Mouse (Mus musculus): ENCODE data around the gene Slc35a3. TPM values are rescaled to one million over a fixed set of nuclear protein-coding genes. Genes with fewer than 3 reads are reported as not detected.

Slc35a3 gene
- polyA plus RNA-seq, 1 experiment from 2014 or later = 7.9 TPM

DNA sequence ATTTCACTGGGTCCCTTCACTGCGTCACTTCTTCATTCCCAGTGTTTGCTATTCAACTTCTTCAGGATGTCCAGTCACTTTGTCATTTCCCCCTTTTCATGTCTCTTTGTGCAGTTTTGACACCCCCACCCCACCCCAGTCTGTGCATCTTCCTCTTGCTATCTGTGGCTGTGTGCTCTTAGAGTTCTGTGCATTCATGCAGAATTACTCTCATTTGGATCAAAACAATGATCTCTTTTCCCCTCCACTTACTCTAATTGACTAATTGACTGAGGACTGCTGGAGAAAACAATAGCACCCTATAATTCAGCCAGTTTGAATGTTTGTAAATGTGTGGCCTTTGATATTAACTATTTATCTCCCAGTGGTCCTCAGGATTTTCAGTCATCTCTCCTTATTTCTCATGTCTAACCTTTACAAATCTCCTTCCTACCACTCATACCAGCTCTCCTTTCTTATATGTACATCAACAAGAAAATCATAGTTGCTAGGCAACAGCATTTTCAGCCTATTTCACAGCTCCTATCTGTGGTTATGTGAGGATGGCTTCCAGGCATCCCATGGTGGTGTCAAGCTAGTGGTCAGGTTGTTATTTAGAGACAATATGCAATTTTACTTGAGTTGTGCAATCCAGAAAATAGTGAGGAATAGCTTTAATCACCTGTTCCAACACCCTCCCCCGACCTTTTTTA is 17.0 kb upstream of the Slc35a3 start:
- Histone ChIP-seq H3K27ac (replicated peaks; ENCODE audit: low read depth, low read length) (no peak overlapping the region), H3K27me3 (ENCODE audit: control insufficient read depth, insufficient read depth, low read length) (no peaks in the 10 kb centered on the region), H3K36me3 (ENCODE audit: control insufficient read depth, insufficient read depth, low read length) (no peaks in the 10 kb centered on the region), H3K4me3 (replicated peaks; ENCODE audit: low read depth, low read length) (no peak overlapping the region), H3K9me3 (ENCODE audit: control insufficient read depth, low read length) (no peaks in the 10 kb centered on the region), H3K4me1 (ENCODE audit: control insufficient read depth, insufficient read depth, low read length) (no peaks in the 10 kb centered on the region), H3K9ac (replicated peaks; ENCODE audit: low read length) (no peak overlapping the region), H3K4me2 (ENCODE audit: low read length) (no peak overlapping the region)
- WGBS = 81% methylated on average over 2 of the region's 2 CpGs
- no peak for ATAC-seq (ENCODE audit: low FRiP score, low TSS enrichment)
- peak; percentile 21 for DNase-seq

DNA sequence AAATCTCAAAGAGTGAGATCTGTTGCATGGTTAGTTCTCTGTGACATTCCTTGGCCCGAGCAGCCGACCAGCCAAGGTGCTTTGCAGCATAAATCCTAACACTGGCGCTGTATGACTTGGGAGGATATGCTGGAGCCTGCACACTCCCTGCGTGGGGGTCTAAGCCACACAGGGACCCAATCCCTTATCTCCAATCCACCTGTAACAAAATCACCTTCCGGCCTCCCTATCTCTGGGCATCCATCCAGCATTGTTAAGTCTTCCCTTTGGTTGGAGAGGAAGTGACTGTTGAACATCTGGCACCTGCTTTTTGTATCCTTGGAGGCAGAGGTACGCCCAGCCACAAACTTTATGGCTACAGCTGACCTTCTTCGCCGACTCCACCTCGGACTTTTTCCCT is 14.2 kb upstream of the Slc35a3 start:
- Histone ChIP-seq H3K4me3 (replicated peaks; ENCODE audit: low read depth, low read length) (no peak overlapping the region), H3K36me3 (ENCODE audit: control insufficient read depth, insufficient read depth, low read length) (no peaks in the 10 kb centered on the region), H3K4me1 (ENCODE audit: control insufficient read depth, insufficient read depth, low read length) (no peaks in the 10 kb centered on the region), H3K9ac (replicated peaks; ENCODE audit: low read length) (no peak overlapping the region), H3K9me3 (ENCODE audit: control insufficient read depth, low read length) (no peaks in the 10 kb centered on the region), H3K27ac (replicated peaks; ENCODE audit: low read depth, low read length) (no peak overlapping the region), H3K4me2 (ENCODE audit: low read length) (no peak overlapping the region), H3K27me3 (ENCODE audit: control insufficient read depth, insufficient read depth, low read length) (no peaks in the 10 kb centered on the region)
- WGBS = 78% methylated on average over 9 of the region's 9 CpGs
- ATAC-seq (ENCODE audit: low FRiP score, low TSS enrichment) = no peak
- DNase-seq = no peak

GRCm38 (mm10) chr3:116723496-116724481 is 11.2 kb upstream of the Slc35a3 start:
- H3K4me3 ChIP-seq (replicated peaks; ENCODE audit: low read depth, low read length) = no peak overlapping the region
- H3K4me2 ChIP-seq (ENCODE audit: low read length) = no peak overlapping the region
- 53% methylated on average over 10 of the region's 10 CpGs for WGBS
- no peaks in the 10 kb centered on the region for H3K9me3 ChIP-seq (ENCODE audit: control insufficient read depth, low read length)
- H3K4me1 ChIP-seq (ENCODE audit: control insufficient read depth, insufficient read depth, low read length) = no peaks in the 10 kb centered on the region
- H3K27me3 ChIP-seq (ENCODE audit: control insufficient read depth, insufficient read depth, low read length) = no peaks in the 10 kb centered on the region
- H3K27ac ChIP-seq (replicated peaks; ENCODE audit: low read depth, low read length) = no peak overlapping the region
- ATAC-seq (ENCODE audit: low FRiP score, low TSS enrichment) (no peak), DNase-seq (no peak)
- H3K36me3 ChIP-seq (ENCODE audit: control insufficient read depth, insufficient read depth, low read length) = no peaks in the 10 kb centered on the region
- H3K9ac ChIP-seq (replicated peaks; ENCODE audit: low read length) = no peak overlapping the region

- Histone ChIP-seq H3K27ac (replicated peaks; ENCODE audit: low read depth, low read length) (no peak overlapping the region), H3K4me1 (ENCODE audit: control insufficient read depth, insufficient read depth, low read length) (no peaks in the 10 kb centered on the region), H3K9me3 (ENCODE audit: control insufficient read depth, low read length) (no peaks in the 10 kb centered on the region), H3K9ac (replicated peaks; ENCODE audit: low read length) (no peak overlapping the region), H3K4me3 (replicated peaks; ENCODE audit: low read depth, low read length) (no peak overlapping the region), H3K36me3 (ENCODE audit: control insufficient read depth, insufficient read depth, low read length) (no peaks in the 10 kb centered on the region), H3K27me3 (ENCODE audit: control insufficient read depth, insufficient read depth, low read length) (no peaks in the 10 kb centered on the region), H3K4me2 (ENCODE audit: low read length) (no peak overlapping the region)
- no peak for ATAC-seq (ENCODE audit: low FRiP score, low TSS enrichment)
- no peak for DNase-seq
- 80% methylated on average over 4 of the region's 4 CpGs for WGBS
Observed at GRCm38 (mm10) chr3:116722980-116723379, 10.3 kb upstream of the Slc35a3 start.

- Histone ChIP-seq H3K36me3 (ENCODE audit: control insufficient read depth, insufficient read depth, low read length) (no peaks in the 10 kb centered on the region), H3K9ac (replicated peaks; ENCODE audit: low read length) (no peak overlapping the region), H3K4me1 (ENCODE audit: control insufficient read depth, insufficient read depth, low read length) (no peaks in the 10 kb centered on the region), H3K27ac (replicated peaks; ENCODE audit: low read depth, low read length) (no peak overlapping the region), H3K4me3 (replicated peaks; ENCODE audit: low read depth, low read length) (no peak overlapping the region), H3K27me3 (ENCODE audit: control insufficient read depth, insufficient read depth, low read length) (no peaks in the 10 kb centered on the region), H3K9me3 (ENCODE audit: control insufficient read depth, low read length) (no peaks in the 10 kb centered on the region), H3K4me2 (ENCODE audit: low read length) (no peak overlapping the region)
- DNase-seq (no peak), ATAC-seq (ENCODE audit: low FRiP score, low TSS enrichment) (no peak)
- WGBS = 72% methylated on average over 3 of the region's 3 CpGs
Observed at GRCm38 (mm10) chr3:116718951-116719350, 6.3 kb upstream of the Slc35a3 start.

GRCm38 (mm10) chr3:116713031-116713430 is 400 bp upstream of the Slc35a3 start:
- Histone ChIP-seq H3K9me3 (ENCODE audit: control insufficient read depth, low read length) (no peaks in the 10 kb centered on the region), H3K4me2 (ENCODE audit: low read length) (peak overlapping the region; percentile 81), H3K4me3 (replicated peaks; ENCODE audit: low read depth, low read length) (no peak overlapping the region), H3K36me3 (ENCODE audit: control insufficient read depth, insufficient read depth, low read length) (no peaks in the 10 kb centered on the region), H3K4me1 (ENCODE audit: control insufficient read depth, insufficient read depth, low read length) (peaks cover 8% of the 10 kb centered on the region; the same call in 1 of the 2 replicates), H3K27me3 (ENCODE audit: control insufficient read depth, insufficient read depth, low read length) (0 out of 2 replicates have a peak, but pooled peaks cover 4% of the 10 kb centered on the region), H3K9ac (replicated peaks; ENCODE audit: low read length) (peak overlapping the region; percentile 93; the same call in 1 of the 2 replicates), H3K27ac (replicated peaks; ENCODE audit: low read depth, low read length) (no peak overlapping the region)
- 41% methylated on average over 5 of the region's 5 CpGs for WGBS
- no peak for DNase-seq
- ATAC-seq (ENCODE audit: low FRiP score, low TSS enrichment) = no peak

DNA sequence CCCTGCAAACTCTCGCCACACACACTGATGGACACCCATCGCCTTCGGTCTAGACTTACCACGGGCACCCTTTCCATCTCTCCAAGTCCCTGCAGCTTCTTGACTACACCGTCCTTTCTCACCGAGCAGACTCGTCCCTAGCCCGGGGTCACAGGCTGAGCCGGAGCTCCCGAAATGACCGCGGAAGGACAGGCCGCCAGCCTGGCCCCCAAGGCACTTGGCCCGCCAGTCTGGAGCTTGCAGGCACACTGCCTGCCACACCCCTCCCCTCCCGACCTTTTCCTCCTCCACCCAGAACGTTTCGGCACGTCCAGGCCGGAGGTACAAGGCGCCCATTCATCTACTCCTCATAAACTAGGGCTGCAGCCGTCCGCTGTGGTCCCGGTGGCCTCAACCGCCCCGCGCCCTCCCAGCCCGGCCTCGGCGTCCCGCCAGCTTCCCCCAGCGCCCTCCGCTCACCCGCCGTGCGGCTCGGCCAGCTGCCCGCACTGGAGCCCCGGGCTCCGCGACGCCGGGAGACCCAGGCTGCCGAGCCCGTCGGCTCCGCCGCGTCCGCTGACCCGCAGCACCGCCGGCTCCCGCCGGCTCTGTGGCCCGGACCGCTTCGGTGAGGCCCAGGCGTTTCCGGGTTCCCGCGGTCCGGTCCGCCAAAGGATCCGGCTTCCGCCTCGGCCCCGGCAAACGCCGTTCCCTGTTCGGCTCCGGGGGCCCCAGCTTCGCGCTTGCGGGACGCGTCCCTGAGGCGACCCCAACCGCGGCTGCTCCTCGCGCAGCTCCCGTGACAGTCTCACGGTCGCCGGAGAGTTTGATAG is 801 bp downstream of the Slc35a3 start:
- Histone ChIP-seq H3K9ac (replicated peaks; ENCODE audit: low read length) (peak overlapping the region; percentile 93), H3K4me3 (replicated peaks; ENCODE audit: low read depth, low read length) (peak overlapping the region; percentile 88), H3K4me1 (ENCODE audit: control insufficient read depth, insufficient read depth, low read length) (peaks cover 8% of the 10 kb centered on the region; the same call in 1 of the 2 replicates), H3K27me3 (ENCODE audit: control insufficient read depth, insufficient read depth, low read length) (0 out of 2 replicates have a peak, but pooled peaks cover 4% of the 10 kb centered on the region), H3K36me3 (ENCODE audit: control insufficient read depth, insufficient read depth, low read length) (no peaks in the 10 kb centered on the region), H3K4me2 (ENCODE audit: low read length) (peak overlapping the region; percentile 81), H3K9me3 (ENCODE audit: control insufficient read depth, low read length) (no peaks in the 10 kb centered on the region), H3K27ac (replicated peaks; ENCODE audit: low read depth, low read length) (peak overlapping the region; percentile 49)
- under 1% methylated on average over 84 of the region's 85 CpGs for WGBS
- DNase-seq (peak; percentile 85), ATAC-seq (ENCODE audit: low FRiP score, low TSS enrichment) (peak; percentile 84)

DNA sequence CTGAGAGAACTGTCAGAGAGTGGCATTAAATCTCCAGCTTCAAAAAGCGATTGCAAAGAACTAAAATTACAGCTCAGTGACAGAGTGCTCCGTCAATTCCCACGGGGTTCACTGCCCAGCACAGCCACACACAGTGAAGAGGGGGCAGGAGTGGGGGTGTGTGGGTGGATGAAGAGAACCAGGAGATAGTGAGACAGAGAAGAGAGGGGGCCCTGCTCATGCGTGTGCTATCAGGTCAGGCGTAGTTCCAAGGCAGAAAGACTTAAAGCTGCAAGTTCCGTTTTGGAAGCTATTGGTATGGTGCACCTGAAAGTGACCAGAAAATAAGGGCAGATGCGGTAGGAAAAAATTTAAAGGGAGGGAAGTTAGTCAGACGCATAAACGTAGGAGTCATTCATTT is 1.7 kb downstream of the Slc35a3 start:
- 0 out of 2 replicates have a peak, but pooled peaks cover 4% of the 10 kb centered on the region for H3K27me3 ChIP-seq (ENCODE audit: control insufficient read depth, insufficient read depth, low read length)
- H3K4me2 ChIP-seq (ENCODE audit: low read length) = peak overlapping the region; percentile 81
- H3K27ac ChIP-seq (replicated peaks; ENCODE audit: low read depth, low read length) = no peak overlapping the region
- no peak for DNase-seq
- no peaks in the 10 kb centered on the region for H3K36me3 ChIP-seq (ENCODE audit: control insufficient read depth, insufficient read depth, low read length)
- peak overlapping the region; percentile 88 for H3K4me3 ChIP-seq (replicated peaks; ENCODE audit: low read depth, low read length)
- H3K9ac ChIP-seq (replicated peaks; ENCODE audit: low read length) = peak overlapping the region; percentile 93; the same call in 1 of the 2 replicates
- WGBS = 63% methylated on average over 9 of the region's 9 CpGs
- H3K4me1 ChIP-seq (ENCODE audit: control insufficient read depth, insufficient read depth, low read length) = peaks cover 8% of the 10 kb centered on the region; the same call in 1 of the 2 replicates
- no peak for ATAC-seq (ENCODE audit: low FRiP score, low TSS enrichment)
- no peaks in the 10 kb centered on the region for H3K9me3 ChIP-seq (ENCODE audit: control insufficient read depth, low read length)
